Mouse (Mus musculus) heart, embryonic 12.5 days (tissue): Measurements from ENCODE around the gene Nmnat2. TPM values are rescaled to one million over a fixed set of nuclear protein-coding genes. Genes with fewer than 3 reads are reported as not detected.

Experiments used
- ATAC-seq: fragments of 200-750 bp; cut with Nextera tagmentation; 2 replicates; pipeline ENCODE4 v1.8.0; 2017; ENCODE audit warnings: moderate TSS enrichment, moderate library complexity; ENCODE audit not compliant: insufficient number of reproducible peaks, low FRiP score
- H3K27ac ChIP-seq: fragments of 300-500 bp; sonication (generic); 2 replicates; pipeline ENCODE4 v1.5.1; 2016; ENCODE audit warnings: mild to moderate bottlenecking, moderate library complexity; ENCODE audit not compliant: poor library complexity, severe bottlenecking
- H3K27me3 ChIP-seq: fragments of 300-500 bp; sonication (generic); replicated peaks from 2 replicates; pipeline ENCODE4 v1.6.1; 2016; ENCODE audit warnings: mild to moderate bottlenecking, moderate library complexity
- H3K36me3 ChIP-seq: fragments of 300-500 bp; sonication (generic); 2 replicates; pipeline ENCODE4 v1.6.1; 2016; ENCODE audit warnings: mild to moderate bottlenecking, moderate library complexity
- H3K4me1 ChIP-seq: fragments of 300-500 bp; sonication (generic); replicated peaks from 2 replicates; pipeline ENCODE4 v1.6.1; 2016; ENCODE audit warnings: mild to moderate bottlenecking
- H3K4me2 ChIP-seq: fragments of 300-500 bp; sonication (generic); 2 replicates; pipeline ENCODE4 v1.6.1; 2016; ENCODE audit warnings: mild to moderate bottlenecking, moderate library complexity
- H3K4me3 ChIP-seq: fragments of 300-500 bp; sonication (generic); 2 replicates; pipeline ENCODE4 v1.5.1; 2016; ENCODE audit warnings: mild to moderate bottlenecking
- H3K9ac ChIP-seq: fragments of 300-500 bp; sonication (generic); 2 replicates; pipeline ENCODE4 v1.6.1; 2016; ENCODE audit warnings: mild to moderate bottlenecking, moderate library complexity
- H3K9me3 ChIP-seq: fragments of 300-500 bp; sonication (generic); replicated peaks from 2 replicates; pipeline ENCODE4 v1.6.1; 2016; ENCODE audit warnings: mild to moderate bottlenecking, moderate library complexity
- WGBS: fragments of 180-500 bp; shearing (Covaris S2); methylation state at CpG from one replicate; pipeline ENCODE4 v1.1.7; 2016; 5-methylcytosine and 5-hydroxymethylcytosine counted together
- polyA plus RNA-seq: library from polyadenylated mRNA; unstranded; fragments of >200 nt; fragmentation: Nextera tagmentation; extraction: Ambion mirVana; gene quantifications from 2 replicates; pipeline ENCODE4 v1.2.1, GENCODE M21; 2016

Gene Nmnat2
- polyA plus RNA-seq, 1 experiment from 2014 or later: 1.2 TPM

DNA sequence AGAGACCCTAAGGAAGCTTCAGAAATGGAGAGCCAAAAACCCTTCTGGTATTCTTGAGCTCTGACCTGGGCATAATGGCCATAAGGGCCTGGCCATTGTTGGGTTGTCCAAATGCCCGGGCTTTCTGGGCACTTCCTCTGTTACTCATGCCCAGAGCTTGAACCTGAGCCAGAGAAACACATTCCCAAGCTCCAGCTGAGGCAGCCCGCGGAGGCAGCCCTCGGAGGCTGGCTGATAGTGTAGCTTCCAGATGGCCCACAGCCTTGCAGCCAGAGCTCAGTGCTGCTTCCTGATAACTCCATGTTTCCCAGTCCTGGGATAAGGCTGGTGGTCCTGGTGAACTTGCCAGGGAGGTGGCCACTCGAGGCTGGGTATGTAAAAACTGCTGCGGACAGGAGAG lies 129.4 kb downstream of the Nmnat2 start:
- ATAC-seq: 0 out of 2 replicates have a peak, but pooled peaks have one; percentile 36
- WGBS: 16% methylated on average over 6 of the region's 6 CpGs

DNA sequence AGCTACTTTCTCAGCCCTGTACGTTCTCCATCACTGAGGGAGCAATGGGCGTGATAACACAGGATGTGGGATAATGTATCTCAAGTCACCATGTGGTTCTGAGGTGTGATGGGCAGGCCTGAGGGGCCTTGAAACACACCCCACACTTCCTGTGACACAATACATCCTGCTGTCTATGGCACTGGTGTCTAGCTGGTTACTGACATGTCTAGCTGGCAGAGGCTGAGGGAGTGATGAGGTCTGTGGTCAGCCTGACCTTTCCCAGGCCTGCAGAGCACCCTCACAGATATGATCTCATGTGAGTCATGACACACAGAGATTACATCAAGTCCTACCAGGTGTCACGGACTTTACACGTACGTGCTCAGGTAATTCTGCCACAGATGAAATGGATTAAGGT lies 130.4 kb downstream of the Nmnat2 start:
- H3K36me3 ChIP-seq: no peaks in the 10 kb centered on the region
- no peaks in the 10 kb centered on the region for H3K27me3 ChIP-seq
- H3K9ac ChIP-seq: no peak overlapping the region
- no peak overlapping the region for H3K4me3 ChIP-seq
- no peak overlapping the region for H3K4me2 ChIP-seq
- H3K4me1 ChIP-seq: peaks cover 14% of the 10 kb centered on the region
- no peak overlapping the region for H3K27ac ChIP-seq
- no peaks in the 10 kb centered on the region for H3K9me3 ChIP-seq
- WGBS: 68% methylated on average over 5 of the region's 5 CpGs
- ATAC-seq: 0 out of 2 replicates have a peak, but pooled peaks have one; percentile 18

More for the DNA sequence above, 129.4 kb downstream of the Nmnat2 start:
- Histone ChIP-seq H3K9ac (no peak overlapping the region), H3K4me2 (no peak overlapping the region), H3K4me1 (peaks cover 14% of the 10 kb centered on the region), H3K9me3 (no peaks in the 10 kb centered on the region), H3K36me3 (no peaks in the 10 kb centered on the region), H3K27ac (peak overlapping the region; percentile 64; the same call in 1 of the 2 replicates), H3K4me3 (no peak overlapping the region), H3K27me3 (no peaks in the 10 kb centered on the region)

DNA sequence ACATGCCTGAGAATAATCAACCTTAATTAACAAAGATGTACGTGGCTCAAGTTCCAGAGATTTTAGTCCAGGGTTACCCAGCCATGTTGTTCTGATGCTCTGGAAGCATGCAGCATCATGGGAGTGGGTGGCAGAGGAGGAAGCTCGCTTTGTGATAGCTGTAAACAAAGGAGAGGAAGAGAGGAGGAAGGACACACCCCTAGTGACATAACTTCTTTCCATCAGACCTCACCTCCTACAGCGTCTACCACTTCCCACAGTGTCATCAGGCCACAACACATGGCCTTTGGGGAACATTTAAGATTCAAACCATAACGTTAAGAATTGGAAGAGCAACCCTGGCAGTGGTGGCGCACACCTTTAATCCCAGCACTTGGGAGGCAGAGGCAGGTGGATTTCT lies 133.0 kb downstream of the Nmnat2 start:
- 73% methylated on average over 5 of the region's 5 CpGs for WGBS
- no peaks in the 10 kb centered on the region for H3K9me3 ChIP-seq
- H3K9ac ChIP-seq: no peak overlapping the region
- H3K27me3 ChIP-seq: 0 out of 2 replicates have a peak, but pooled peaks cover 3% of the 10 kb centered on the region
- no peak for ATAC-seq
- H3K36me3 ChIP-seq: no peaks in the 10 kb centered on the region
- H3K4me1 ChIP-seq: peaks cover 27% of the 10 kb centered on the region
- H3K27ac ChIP-seq: no peak overlapping the region
- no peak overlapping the region for H3K4me2 ChIP-seq
- no peak overlapping the region for H3K4me3 ChIP-seq

DNA sequence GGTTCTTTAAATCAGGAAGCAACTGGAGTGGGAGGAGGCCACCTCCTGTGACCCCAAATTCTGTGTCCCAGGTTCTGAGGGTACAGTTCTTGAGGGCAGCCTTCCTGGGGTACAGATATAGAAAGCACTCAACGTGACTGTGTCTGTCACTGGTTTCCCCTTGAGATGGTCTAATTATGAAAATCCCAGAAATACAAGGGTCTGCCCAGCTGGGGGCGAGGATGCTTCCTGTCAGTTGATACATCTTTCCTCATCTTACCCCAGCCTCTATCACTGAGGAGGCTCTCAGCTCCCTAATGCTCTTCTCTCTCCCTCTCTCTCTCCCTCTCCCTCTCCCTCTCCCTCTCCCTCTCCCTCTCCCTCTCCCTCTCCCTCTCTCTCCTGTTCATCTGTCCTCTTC lies 135.3 kb downstream of the Nmnat2 start:
- WGBS: 89% methylated on average over 2 of the region's 2 CpGs
- Histone ChIP-seq H3K4me1 (peaks cover 16% of the 10 kb centered on the region), H3K27me3 (0 out of 2 replicates have a peak, but pooled peaks cover 3% of the 10 kb centered on the region), H3K9ac (no peak overlapping the region), H3K36me3 (no peaks in the 10 kb centered on the region), H3K4me2 (no peak overlapping the region), H3K27ac (no peak overlapping the region), H3K4me3 (no peak overlapping the region), H3K9me3 (no peaks in the 10 kb centered on the region)
- no peak for ATAC-seq

DNA sequence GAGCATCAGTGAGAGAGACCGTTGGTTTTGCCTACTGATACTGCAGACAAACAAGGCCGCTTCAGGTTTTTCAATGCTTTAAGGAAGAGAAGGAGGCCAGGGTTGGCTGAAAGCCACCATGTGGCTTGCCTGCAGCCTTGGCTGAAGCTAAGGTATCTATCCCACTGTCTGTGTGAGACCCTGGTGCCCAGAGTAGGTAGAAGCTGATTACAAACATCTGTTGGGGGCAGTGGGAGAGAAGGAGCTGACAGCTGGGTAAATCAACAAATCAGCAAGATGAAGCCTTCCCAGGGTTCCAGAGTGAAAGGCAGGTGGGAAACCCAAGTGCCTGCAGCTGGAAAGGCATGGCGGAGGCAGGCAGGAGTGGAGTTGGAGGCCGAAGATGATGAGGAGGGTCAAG lies 136.0 kb downstream of the Nmnat2 start:
- H3K9ac ChIP-seq: no peak overlapping the region
- H3K4me2 ChIP-seq: no peak overlapping the region
- peaks cover 14% of the 10 kb centered on the region for H3K4me1 ChIP-seq
- H3K9me3 ChIP-seq: no peaks in the 10 kb centered on the region
- H3K27me3 ChIP-seq: 0 out of 2 replicates have a peak, but pooled peaks cover 3% of the 10 kb centered on the region
- H3K36me3 ChIP-seq: no peaks in the 10 kb centered on the region
- no peak overlapping the region for H3K4me3 ChIP-seq
- no peak overlapping the region for H3K27ac ChIP-seq
- no peak for ATAC-seq
- WGBS: 61% methylated on average over 4 of the region's 4 CpGs

DNA sequence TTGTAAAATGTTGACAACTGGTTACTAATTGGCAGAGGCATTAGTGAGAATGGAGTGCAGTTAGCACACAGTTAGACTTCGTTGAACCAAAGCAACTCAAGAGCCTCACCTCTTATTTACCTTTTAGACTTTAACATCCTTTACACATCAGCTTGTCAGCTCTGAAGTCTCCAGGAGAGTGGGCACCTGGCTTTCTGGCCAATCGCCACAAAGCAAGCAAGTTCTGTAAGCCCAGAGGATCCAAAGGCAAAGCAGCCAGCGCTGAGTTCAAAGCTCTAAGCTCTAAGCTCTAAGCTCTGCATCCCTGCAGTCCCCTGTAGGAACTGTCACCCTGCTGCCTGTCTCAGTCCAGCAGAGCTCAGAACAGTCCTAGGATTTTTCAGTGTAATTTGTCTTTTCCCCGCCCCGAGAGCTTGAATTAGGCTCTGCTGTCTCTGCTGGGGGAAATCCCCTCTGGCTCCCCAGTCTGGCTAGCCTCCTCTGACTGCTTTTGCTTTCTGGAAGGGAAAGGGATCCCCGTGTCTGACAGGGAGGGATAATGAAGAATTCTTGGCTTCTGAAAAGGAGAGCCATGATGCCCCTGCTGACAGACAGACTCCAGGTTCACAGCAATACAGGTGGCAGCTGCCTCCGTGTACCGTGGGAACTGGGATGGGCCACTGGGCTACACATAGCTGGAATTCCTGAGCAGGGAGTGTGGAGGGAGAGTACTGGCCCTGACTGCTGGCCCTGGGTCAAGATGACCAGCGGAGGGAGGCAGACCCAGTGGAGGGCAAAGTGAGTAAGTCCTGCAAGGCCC lies 136.8 kb downstream of the Nmnat2 start:
- no peaks in the 10 kb centered on the region for H3K36me3 ChIP-seq
- H3K9me3 ChIP-seq: no peaks in the 10 kb centered on the region
- 0 out of 2 replicates have a peak overlapping the region, but pooled peaks have one; percentile 12 for H3K27ac ChIP-seq
- H3K9ac ChIP-seq: no peak overlapping the region
- H3K4me3 ChIP-seq: no peak overlapping the region
- H3K27me3 ChIP-seq: 0 out of 2 replicates have a peak, but pooled peaks cover 3% of the 10 kb centered on the region
- ATAC-seq: no peak; the same call in 1 of the 2 replicates
- H3K4me1 ChIP-seq: peaks cover 19% of the 10 kb centered on the region
- H3K4me2 ChIP-seq: peak overlapping the region; percentile 18; the same call in 1 of the 2 replicates
- WGBS: 20% methylated on average over 9 of the region's 9 CpGs

DNA sequence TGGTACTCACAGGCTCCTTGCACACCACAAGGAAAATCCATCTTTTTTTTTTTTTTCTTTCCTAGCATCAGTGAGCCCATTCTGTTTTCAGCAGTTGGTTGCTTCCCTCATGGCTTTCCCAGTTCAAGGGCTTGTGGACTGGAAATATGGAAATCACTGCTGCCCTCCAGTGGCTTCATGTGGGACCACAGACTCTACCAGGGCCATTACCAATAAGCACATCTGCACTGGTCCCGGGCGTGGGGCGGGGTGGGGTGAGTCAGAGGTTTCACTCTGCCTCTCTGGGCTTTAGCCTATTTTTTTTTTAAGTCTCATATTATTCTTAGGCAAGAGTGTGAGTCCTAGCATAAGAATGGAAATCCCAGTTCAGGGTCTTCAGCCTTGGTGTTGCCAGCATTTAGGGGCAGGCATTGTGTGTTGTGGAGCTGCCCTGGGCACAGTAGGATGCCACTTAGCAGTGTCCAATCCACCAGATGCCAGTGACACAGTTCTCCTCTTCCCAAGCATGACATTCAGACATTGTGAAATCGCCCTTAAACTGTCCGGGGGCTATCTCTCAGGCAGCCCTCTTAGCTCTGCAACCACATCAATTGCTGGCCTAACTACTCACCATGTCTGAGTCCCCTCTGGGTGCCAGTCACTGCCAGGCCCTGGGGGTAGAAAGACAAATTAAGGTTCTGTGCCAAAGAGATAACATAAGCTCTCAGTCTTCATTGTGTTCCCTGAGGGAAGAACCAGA lies 137.6 kb downstream of the Nmnat2 start:
- Histone ChIP-seq H3K4me1 (peaks cover 19% of the 10 kb centered on the region), H3K9ac (no peak overlapping the region), H3K27ac (no peak overlapping the region), H3K4me3 (no peak overlapping the region), H3K4me2 (peak overlapping the region; percentile 18; the same call in 1 of the 2 replicates), H3K27me3 (0 out of 2 replicates have a peak, but pooled peaks cover 3% of the 10 kb centered on the region), H3K9me3 (no peaks in the 10 kb centered on the region), H3K36me3 (no peaks in the 10 kb centered on the region)
- peak; percentile 26; the same call in 1 of the 2 replicates for ATAC-seq
- 47% methylated on average over 5 of the region's 5 CpGs for WGBS

DNA sequence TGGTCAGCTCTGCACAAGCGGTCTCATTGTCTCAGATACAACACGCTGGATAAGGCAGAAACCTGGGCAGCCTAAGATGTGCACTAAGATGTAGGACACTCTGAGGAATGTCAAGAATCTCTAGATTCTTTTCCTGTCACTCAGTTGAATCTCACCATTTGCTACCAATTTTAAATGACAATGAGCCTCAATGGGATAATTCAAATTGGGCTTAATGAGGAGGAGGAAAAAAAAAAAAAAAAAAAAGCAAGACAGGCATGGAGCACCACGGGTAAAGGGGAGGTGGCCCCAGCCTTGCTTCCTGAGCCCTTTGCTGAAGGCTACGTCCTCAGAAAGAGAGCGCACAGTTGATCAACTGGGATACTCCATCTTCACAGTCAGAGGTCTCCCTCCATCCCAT lies 138.4 kb downstream of the Nmnat2 start:
- no peak overlapping the region for H3K4me2 ChIP-seq
- 0 out of 2 replicates have a peak, but pooled peaks cover 3% of the 10 kb centered on the region for H3K27me3 ChIP-seq
- no peak overlapping the region for H3K4me3 ChIP-seq
- no peak for ATAC-seq
- 65% methylated on average over 5 of the region's 5 CpGs for WGBS
- H3K36me3 ChIP-seq: no peaks in the 10 kb centered on the region
- H3K9me3 ChIP-seq: no peaks in the 10 kb centered on the region
- H3K27ac ChIP-seq: no peak overlapping the region
- H3K4me1 ChIP-seq: peaks cover 20% of the 10 kb centered on the region
- no peak overlapping the region for H3K9ac ChIP-seq

DNA sequence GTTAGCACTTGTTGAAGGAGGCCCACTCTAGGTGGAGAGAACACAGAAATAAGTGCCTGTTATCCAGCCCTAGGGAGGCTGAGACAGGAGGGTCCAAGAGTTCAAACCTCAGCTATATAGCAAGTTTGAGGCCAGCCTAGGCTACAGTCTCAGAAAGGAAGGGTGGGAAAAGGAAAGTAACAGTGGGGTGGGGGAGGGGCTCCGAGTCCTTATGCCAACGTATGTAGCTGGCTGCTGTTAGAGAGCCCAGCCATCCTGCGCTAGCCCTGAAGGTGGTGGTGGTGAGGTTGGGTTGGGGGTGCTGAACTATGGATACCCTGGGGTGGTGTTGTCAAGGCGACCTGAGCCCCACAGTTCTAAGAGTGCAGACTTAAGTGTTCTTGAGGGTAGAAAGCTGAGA lies 138.8 kb downstream of the Nmnat2 start:
- Histone ChIP-seq H3K27me3 (0 out of 2 replicates have a peak, but pooled peaks cover 3% of the 10 kb centered on the region), H3K9me3 (no peaks in the 10 kb centered on the region), H3K36me3 (no peaks in the 10 kb centered on the region), H3K27ac (no peak overlapping the region), H3K4me3 (no peak overlapping the region), H3K4me1 (peaks cover 24% of the 10 kb centered on the region), H3K9ac (no peak overlapping the region), H3K4me2 (no peak overlapping the region)
- no peak for ATAC-seq
- WGBS: 59% methylated on average over 4 of the region's 4 CpGs

DNA sequence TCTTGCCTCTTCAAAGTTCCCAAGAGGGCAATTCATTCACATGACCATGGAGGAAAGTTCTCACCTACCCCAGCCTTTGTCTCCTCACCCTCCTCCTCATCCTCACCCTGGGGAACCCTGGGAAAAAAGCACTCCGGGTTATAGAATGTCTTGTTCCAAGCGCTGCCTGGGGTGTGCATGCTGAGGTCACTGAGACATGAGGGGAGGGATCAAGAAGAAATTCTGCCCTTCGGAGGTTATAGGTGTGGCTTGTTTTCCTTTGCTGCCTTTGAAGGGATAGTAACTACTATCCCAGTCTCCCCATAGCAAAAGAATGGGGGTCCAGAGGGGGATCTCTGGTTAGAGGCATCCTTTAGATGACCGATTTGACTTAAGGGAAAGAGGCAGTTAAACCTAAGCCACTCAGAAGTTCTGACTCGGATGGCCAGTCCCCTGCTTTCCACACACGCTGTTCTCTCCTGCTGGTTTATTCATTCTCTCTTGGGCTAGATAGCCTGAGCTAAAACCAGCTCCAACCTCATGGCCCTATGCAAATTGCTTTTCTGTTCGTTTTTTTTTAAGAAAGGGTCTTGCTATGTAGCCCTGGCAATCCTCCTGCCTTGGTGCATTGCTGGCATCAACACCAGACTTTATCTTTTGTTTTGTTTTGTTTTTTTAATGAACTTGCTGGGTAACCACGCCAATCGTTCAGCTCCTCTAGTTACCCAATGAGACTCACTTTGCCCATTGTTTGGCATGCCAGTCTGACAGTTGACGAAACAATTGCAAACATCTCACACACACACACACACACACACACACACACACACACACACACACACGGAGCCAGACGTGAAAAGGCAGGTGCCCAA lies 139.7 kb downstream of the Nmnat2 start:
- H3K4me2 ChIP-seq: no peak overlapping the region
- no peak for ATAC-seq
- 0 out of 2 replicates have a peak, but pooled peaks cover 3% of the 10 kb centered on the region for H3K27me3 ChIP-seq
- 45% methylated on average over 12 of the region's 12 CpGs for WGBS
- no peaks in the 10 kb centered on the region for H3K36me3 ChIP-seq
- no peaks in the 10 kb centered on the region for H3K9me3 ChIP-seq
- H3K4me3 ChIP-seq: no peak overlapping the region
- H3K4me1 ChIP-seq: peaks cover 32% of the 10 kb centered on the region
- no peak overlapping the region for H3K9ac ChIP-seq
- no peak overlapping the region for H3K27ac ChIP-seq
